Mouse (Mus musculus): ENCODE data around the gene Uggt2. TPM values are rescaled to one million over a fixed set of nuclear protein-coding genes. Genes with fewer than 3 reads are reported as not detected.
A peak's percentile ranks its signal among the peaks of the same experiment; 100 is the strongest.

Uggt2 gene
- total and polyA plus RNA-seq, 2 experiments from 2014 or later: 12.6 to 31.0 TPM

DNA sequence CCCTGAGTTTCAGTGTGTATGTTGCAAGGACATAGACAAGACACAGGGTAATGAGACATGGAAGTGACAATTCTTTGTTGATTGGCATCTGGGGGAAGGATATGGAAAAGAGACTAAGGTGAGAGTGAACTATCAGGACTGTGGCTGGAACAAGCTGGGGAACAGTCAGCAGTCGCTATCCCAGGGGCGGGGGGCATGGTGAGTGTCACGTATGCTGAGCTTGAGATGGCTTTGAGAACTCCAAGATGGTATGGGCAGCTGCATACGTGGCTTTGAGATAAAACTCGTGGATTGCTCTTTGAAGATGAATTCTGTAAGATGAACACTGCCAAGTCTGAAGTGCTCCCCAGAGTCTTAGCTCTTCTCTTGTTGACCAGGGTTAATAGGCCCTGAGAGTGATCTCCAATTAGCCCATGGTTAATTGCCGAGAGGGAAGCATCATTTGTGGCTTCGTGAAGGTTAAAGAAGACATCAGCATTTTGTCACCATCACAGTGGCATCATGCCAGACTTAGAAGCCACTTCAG, 9.6 kb upstream of the Uggt2 start:
- 67% methylated on average over 7 of the region's 7 CpGs for WGBS
- H3K4me3 ChIP-seq (ENCODE audit: low read depth, low read length): no peak overlapping the region
- H3K27me3 ChIP-seq (ENCODE audit: insufficient read depth, low read length): no peaks in the 10 kb centered on the region
- H3K9ac ChIP-seq (replicated peaks; ENCODE audit: low read length, poor library complexity, severe bottlenecking): no peak overlapping the region
- H3K9me3 ChIP-seq (ENCODE audit: low read length): no peaks in the 10 kb centered on the region
- H3K36me3 ChIP-seq (ENCODE audit: insufficient read depth, low read length): no peaks in the 10 kb centered on the region
- ATAC-seq (ENCODE audit: low FRiP score) (no peak), DNase-seq (ENCODE audit: low spot score) (no peak)
- no peak for TF ChIP-seq CTCF (IDR thresholded peaks at IDR 0.05)
- no peak overlapping the region for H3K27ac ChIP-seq (ENCODE audit: low read depth, low read length)
- H3K4me2 ChIP-seq (ENCODE audit: low read depth, low read length, poor library complexity, severe bottlenecking): no peak overlapping the region
- no peaks in the 10 kb centered on the region for H3K4me1 ChIP-seq (ENCODE audit: insufficient read depth, low read length)

DNA sequence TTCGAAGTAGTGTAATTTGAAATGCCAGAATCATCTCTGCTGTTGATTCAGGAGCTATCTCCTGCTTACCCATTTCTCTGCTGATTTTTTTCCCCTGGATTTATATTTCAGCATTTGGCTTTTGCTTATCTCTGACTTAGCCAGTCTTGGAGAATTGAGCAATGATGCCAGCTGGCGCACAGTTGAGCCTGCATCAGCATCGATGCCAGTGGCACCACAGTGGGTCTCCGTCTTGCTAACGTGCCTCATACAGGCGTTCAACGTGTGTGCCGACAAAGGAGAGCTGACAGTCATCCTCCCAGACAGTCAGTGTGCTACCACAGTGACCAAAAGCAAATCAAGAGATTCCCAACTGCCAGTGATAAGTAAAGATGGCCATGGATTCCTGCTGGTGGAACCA, 8.4 kb upstream of the Uggt2 start:
- DNase-seq (ENCODE audit: low spot score) (peak; percentile 58), ATAC-seq (ENCODE audit: low FRiP score) (no peak)
- 86% methylated on average over 8 of the region's 8 CpGs for WGBS
- H3K27ac ChIP-seq (ENCODE audit: low read depth, low read length): no peak overlapping the region
- H3K9ac ChIP-seq (replicated peaks; ENCODE audit: low read length, poor library complexity, severe bottlenecking): no peak overlapping the region
- TF ChIP-seq CTCF (IDR thresholded peaks at IDR 0.05): no peak
- no peak overlapping the region for H3K4me2 ChIP-seq (ENCODE audit: low read depth, low read length, poor library complexity, severe bottlenecking)
- no peaks in the 10 kb centered on the region for H3K27me3 ChIP-seq (ENCODE audit: insufficient read depth, low read length)
- H3K4me1 ChIP-seq (ENCODE audit: insufficient read depth, low read length): no peaks in the 10 kb centered on the region
- H3K9me3 ChIP-seq (ENCODE audit: low read length): no peaks in the 10 kb centered on the region
- H3K36me3 ChIP-seq (ENCODE audit: insufficient read depth, low read length): no peaks in the 10 kb centered on the region
- no peak overlapping the region for H3K4me3 ChIP-seq (ENCODE audit: low read depth, low read length)

DNA sequence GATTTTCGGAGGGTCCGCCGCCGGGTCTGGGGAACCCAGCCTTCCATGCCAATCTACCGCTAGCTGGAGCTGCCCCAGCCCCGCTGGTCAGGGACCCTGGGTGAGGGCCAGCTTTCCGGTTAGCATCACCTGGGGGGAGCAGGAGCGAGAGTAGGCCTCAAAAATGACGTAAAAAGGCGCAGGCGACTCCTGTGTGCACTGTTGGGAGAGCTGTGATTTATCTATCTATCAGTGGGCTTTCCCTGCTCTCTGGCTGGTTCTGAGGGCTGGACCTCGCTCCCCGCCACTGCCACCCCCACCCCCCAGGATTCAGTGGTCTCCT, 301 bp upstream of the Uggt2 start:
- no peaks in the 10 kb centered on the region for H3K27me3 ChIP-seq (ENCODE audit: insufficient read depth, low read length)
- no peak for TF ChIP-seq CTCF (IDR thresholded peaks at IDR 0.05)
- WGBS: 1% methylated on average over 8 of the region's 13 CpGs
- H3K4me1 ChIP-seq (ENCODE audit: insufficient read depth, low read length): peaks cover 7% of the 10 kb centered on the region; the same call in 1 of the 2 replicates
- ATAC-seq (ENCODE audit: low FRiP score) (peak; percentile 80), DNase-seq (ENCODE audit: low spot score) (no peak)
- H3K27ac ChIP-seq (ENCODE audit: low read depth, low read length): peak overlapping the region; percentile 83
- peak overlapping the region; percentile 83 for H3K9ac ChIP-seq (replicated peaks; ENCODE audit: low read length, poor library complexity, severe bottlenecking)
- H3K4me3 ChIP-seq (ENCODE audit: low read depth, low read length): peak overlapping the region; percentile 85
- H3K9me3 ChIP-seq (ENCODE audit: low read length): no peaks in the 10 kb centered on the region
- peak overlapping the region; percentile 79 for H3K4me2 ChIP-seq (ENCODE audit: low read depth, low read length, poor library complexity, severe bottlenecking)
- H3K36me3 ChIP-seq (ENCODE audit: insufficient read depth, low read length): no peaks in the 10 kb centered on the region

- no peak overlapping the region for H3K4me2 ChIP-seq (ENCODE audit: low read depth, low read length, poor library complexity, severe bottlenecking)
- no peak overlapping the region for H3K27ac ChIP-seq (ENCODE audit: low read depth, low read length)
- no peaks in the 10 kb centered on the region for H3K9me3 ChIP-seq (ENCODE audit: low read length)
- no peak for TF ChIP-seq CTCF (IDR thresholded peaks at IDR 0.05)
- H3K4me1 ChIP-seq (ENCODE audit: insufficient read depth, low read length): no peaks in the 10 kb centered on the region
- ATAC-seq (ENCODE audit: low FRiP score) (no peak), DNase-seq (ENCODE audit: low spot score) (no peak)
- H3K36me3 ChIP-seq (ENCODE audit: insufficient read depth, low read length): peaks cover 18% of the 10 kb centered on the region
- no peak overlapping the region for H3K9ac ChIP-seq (replicated peaks; ENCODE audit: low read length, poor library complexity, severe bottlenecking)
- no peak overlapping the region for H3K4me3 ChIP-seq (ENCODE audit: low read depth, low read length)
- 84% methylated on average over 1 of the region's 1 CpGs for WGBS
- no peaks in the 10 kb centered on the region for H3K27me3 ChIP-seq (ENCODE audit: insufficient read depth, low read length)
Observed at GRCm38 (mm10) chr14:119061811-119062210, 37.4 kb downstream of the Uggt2 start.

DNA sequence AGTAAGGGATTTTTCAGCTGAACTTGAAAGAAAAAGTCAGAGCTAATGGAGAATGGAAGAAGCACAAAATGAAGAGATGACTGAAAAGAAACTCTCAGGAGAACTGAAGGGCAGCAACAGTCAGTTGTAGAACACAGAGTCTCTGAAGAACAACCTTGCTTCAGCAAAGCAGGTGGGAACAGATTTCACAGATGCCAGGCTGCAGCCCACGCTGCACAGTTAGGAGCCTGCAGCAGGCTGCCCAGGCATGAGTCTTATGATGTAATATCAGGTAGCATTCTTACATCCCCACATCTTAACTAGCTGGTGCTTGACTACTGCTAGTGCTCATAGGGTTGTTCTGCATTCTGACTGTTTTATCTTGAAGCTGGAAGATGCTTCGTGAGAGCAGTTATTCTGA, 38.5 kb downstream of the Uggt2 start:
- ATAC-seq (ENCODE audit: low FRiP score): no peak
- Histone ChIP-seq H3K9ac (replicated peaks; ENCODE audit: low read length, poor library complexity, severe bottlenecking) (no peak overlapping the region), H3K36me3 (ENCODE audit: insufficient read depth, low read length) (peaks cover 18% of the 10 kb centered on the region), H3K27ac (ENCODE audit: low read depth, low read length) (no peak overlapping the region), H3K4me2 (ENCODE audit: low read depth, low read length, poor library complexity, severe bottlenecking) (no peak overlapping the region), H3K9me3 (ENCODE audit: low read length) (no peaks in the 10 kb centered on the region), H3K4me3 (ENCODE audit: low read depth, low read length) (no peak overlapping the region), H3K27me3 (ENCODE audit: insufficient read depth, low read length) (no peaks in the 10 kb centered on the region), H3K4me1 (ENCODE audit: insufficient read depth, low read length) (no peaks in the 10 kb centered on the region)
- no peak for TF ChIP-seq CTCF (IDR thresholded peaks at IDR 0.05)
- 100% methylated on average over 2 of the region's 2 CpGs for WGBS
- no peak for DNase-seq (ENCODE audit: low spot score)

DNA sequence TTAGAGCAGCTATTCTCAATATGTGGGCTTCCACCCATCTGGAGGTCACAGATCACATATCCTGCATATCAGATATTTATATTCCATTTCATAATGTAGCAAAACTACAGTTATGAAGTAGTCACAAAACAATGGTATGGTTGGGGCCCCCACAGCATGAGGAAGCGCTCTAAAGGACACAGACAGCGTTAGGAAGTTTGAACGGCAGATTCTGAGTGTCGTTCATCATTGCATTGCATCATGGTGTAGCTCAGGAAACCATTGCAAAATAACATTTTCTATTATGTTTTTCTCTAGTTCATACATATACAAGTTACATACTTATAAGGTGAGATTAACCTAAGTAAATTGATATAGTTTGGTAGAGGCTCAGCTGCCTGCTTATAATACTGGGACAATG, 42.2 kb downstream of the Uggt2 start:
- ATAC-seq (ENCODE audit: low FRiP score) (no peak), DNase-seq (ENCODE audit: low spot score) (no peak)
- no peak overlapping the region for H3K9ac ChIP-seq (replicated peaks; ENCODE audit: low read length, poor library complexity, severe bottlenecking)

More for the DNA sequence above, 42.2 kb downstream of the Uggt2 start:
- Histone ChIP-seq H3K27ac (ENCODE audit: low read depth, low read length) (no peak overlapping the region), H3K36me3 (ENCODE audit: insufficient read depth, low read length) (peaks cover 29% of the 10 kb centered on the region), H3K4me1 (ENCODE audit: insufficient read depth, low read length) (no peaks in the 10 kb centered on the region), H3K9me3 (ENCODE audit: low read length) (no peaks in the 10 kb centered on the region), H3K4me2 (ENCODE audit: low read depth, low read length, poor library complexity, severe bottlenecking) (no peak overlapping the region), H3K27me3 (ENCODE audit: insufficient read depth, low read length) (no peaks in the 10 kb centered on the region), H3K4me3 (ENCODE audit: low read depth, low read length) (no peak overlapping the region)
- 92% methylated on average over 4 of the region's 4 CpGs for WGBS
- TF ChIP-seq CTCF (IDR thresholded peaks at IDR 0.05): no peak
